Mouse (Mus musculus) gastrocnemius, adult 8-10 months (tissue): ENCODE data around the gene Slc25a20. TPM values are rescaled to one million over a fixed set of nuclear protein-coding genes. Genes with fewer than 3 reads are reported as not detected.
A peak's percentile ranks its signal among the peaks of the same experiment; 100 is the strongest.

Source experiments
- DNase-seq, 2 experiments: peaks; one replicate each; pipeline ENCODE4 v3.0.0; 2022; ENCODE audit warnings: low spot score in 2 of 2
- total RNA-seq, 4 experiments: library from RNA; stranded (reverse); gene quantifications; 2 replicates each; pipeline ENCODE4 v1.2.4; 2022

Gene Slc25a20
- total RNA-seq, 4 experiments from 2014 or later, result 62.5 to 78.8 (median 68.7) TPM

DNA sequence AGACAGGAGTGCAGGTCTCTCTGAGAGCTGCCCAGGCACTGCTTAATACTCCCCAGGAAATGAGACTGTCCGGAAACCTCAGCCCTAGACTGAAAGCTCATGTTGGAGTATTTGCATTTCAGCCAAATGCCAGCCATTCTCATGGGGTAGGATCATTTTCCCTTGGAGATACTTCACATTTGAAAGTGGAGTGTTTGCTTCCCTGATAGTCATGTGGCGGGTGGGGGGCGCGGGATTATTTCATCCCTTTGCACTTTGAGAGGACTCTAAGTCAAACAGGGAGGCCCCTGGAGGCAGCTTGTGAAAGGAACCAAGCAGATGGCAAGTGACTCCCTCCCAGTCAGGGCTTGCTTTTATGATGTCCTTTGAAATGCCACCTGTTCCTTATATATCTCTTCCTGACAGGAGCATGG, 24.6 kb downstream of the Slc25a20 start:
- peak; percentile 40 to 41 for DNase-seq

DNA sequence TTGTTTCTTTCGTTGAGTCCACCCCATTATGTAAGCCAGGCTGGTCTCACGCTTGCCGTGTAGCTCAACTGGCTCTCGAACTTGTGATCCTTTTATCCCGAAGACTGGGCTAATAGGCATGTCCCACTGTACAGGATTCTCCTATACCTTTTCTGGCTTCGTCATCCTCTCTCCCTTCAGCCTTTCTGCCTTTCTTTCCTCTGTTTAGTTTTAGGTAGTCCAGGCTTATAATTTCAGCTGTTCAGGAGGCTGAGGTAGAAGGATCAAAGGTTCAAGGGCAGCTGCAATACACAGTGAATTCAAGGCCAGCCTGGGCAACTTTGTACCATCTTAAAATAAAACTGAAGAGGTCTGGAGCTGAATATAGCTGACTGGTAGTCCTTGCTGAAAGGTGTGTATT, 25.3 kb downstream of the Slc25a20 start:
- no peak for DNase-seq

- no peak for DNase-seq
Observed at GRCm38 (mm10) chr9:108687686-108688085, 25.8 kb downstream of the Slc25a20 start.

- DNase-seq, result peak; percentile 47 to 54
Observed at GRCm38 (mm10) chr9:108688451-108688850, 26.6 kb downstream of the Slc25a20 start.

- DNase-seq, result no peak
Observed at GRCm38 (mm10) chr9:108689106-108689505, 27.2 kb downstream of the Slc25a20 start, which contains the start of gene Prkar2a. TSS of gene Prkar2a (plus strand) at chr9:108689314.

GRCm38 (mm10) chr9:108689993-108690392, 28.1 kb downstream of the Slc25a20 start:
- DNase-seq, result no peak

DNA sequence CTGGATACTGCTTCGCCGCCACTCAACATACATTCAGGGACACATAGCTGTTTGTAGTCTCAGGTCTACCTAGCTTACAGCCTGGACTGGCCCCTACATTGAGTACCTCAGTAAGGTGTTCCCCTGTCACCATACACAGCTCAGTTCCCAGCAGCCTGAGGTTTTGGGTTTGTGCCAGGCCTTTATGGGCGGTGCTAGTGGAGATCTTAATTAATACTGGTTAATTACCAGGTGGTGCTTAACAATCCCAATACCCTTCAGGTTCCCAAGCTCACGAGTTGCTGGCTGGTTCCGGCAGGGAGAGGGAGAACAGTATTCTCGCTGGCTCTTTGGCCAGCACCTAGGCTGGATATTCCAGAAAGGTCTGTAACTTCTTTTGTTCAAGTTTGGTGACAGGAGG, 29.0 kb downstream of the Slc25a20 start:
- no peak for DNase-seq

- no peak for DNase-seq
Observed at GRCm38 (mm10) chr9:108691371-108691770, 29.5 kb downstream of the Slc25a20 start.

DNA sequence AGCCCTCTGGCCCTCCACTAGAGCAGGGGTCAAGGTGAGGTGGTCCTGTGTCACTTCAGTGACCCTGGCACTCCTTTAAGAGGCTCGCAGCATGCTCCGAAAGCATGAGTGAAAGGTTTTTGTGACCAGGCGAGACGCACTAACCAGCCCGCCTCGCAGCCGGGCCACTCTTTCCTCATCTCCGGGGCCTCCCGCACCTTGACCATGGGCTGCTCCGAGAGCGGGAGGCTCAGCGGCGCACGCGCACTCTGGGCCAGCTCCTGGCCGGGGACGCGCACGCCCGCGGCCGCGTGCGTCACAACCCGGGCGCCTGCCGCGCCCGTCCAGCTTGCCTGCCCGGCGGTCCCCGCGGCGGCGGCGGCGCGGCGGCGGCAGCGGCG, 29.9 kb downstream of the Slc25a20 start:
- peak; percentile 83 to 88 for DNase-seq

DNA sequence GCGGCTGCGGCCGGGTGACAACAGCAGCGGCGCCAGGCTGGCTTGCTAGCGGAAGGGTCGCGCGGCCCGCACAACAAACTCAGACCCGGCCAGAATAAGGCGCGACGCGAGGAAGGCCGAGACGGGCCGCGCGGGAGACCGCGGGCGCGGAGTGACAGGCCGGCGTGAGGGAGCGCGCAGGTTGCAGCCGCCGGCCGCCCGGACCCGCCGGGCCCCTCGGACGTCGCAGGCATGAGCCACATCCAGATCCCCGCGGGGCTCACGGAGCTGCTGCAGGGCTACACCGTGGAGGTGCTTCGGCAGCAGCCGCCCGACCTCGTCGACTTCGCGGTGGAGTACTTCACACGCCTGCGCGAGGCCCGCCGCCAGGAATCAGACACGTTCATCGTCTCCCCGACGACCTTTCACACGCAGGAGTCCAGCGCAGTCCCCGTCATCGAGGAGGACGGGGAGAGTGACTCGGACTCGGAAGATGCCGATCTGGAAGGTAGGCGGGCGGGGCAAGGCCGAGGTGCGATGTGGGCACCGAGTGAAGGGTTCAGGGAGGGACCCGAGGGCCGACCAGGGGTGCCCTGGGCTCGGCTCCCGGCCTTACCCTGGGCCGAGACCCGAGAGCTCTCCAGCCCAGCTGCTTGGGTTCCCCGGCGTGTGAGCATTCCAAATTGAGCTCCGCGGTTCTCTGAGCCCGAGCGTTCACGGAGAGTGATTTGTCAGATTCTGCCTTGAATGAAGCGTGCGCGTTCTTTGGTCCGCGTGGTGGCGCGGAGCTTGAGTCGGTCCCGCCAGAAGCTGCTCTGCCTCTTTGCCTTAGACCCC, 30.5 kb downstream of the Slc25a20 start:
- DNase-seq, result peak; percentile 27 to 33

- no peak for DNase-seq
Observed at GRCm38 (mm10) chr9:108693946-108694345, 32.1 kb downstream of the Slc25a20 start.

DNA sequence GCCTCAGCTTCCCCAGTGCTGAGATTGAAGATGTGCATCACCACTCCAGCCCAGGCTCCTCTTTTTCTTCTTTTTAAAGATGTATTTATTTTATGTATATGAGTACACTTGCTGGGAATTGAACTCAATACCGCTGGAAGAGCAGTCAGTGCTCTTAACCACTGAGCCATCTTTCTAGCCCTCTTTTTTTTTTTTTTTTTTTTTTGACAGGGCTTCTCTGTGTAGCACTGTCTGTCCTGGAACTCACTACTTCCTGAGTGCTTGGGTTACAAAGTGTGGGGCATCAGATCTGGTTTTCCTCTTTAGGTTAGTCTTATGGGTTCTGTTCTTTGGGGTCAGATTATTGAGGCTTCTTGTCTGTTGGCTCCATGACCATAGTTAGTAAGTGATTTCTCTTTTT, 32.6 kb downstream of the Slc25a20 start:
- no peak for DNase-seq

GRCm38 (mm10) chr9:108702476-108702875, 40.6 kb downstream of the Slc25a20 start:
- no peak for DNase-seq

- DNase-seq, result peak in 1 of 2 experiments; percentile 48
Observed at GRCm38 (mm10) chr9:108703373-108704110, 41.7 kb downstream of the Slc25a20 start.

GRCm38 (mm10) chr9:108704591-108704990, 42.7 kb downstream of the Slc25a20 start:
- DNase-seq, result peak; percentile 25

DNA sequence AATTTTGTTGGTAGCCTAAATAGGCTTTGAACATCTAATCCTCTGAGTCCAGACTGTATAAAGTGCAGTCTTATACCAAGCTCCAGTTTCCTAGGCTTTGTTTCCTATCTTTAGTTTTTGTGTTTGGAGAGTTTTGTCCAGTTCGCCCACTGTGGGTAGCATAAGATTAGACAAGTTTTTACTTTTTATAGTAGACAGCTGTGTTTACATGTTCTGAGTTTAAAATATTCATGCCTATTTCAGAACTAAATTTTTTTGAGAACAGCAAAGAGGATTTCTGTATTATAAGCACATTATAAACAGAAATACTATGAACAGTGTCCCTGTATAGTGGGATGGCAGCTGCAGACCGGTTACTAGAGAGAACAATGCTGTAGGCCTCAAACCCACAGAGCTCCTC, 45.3 kb downstream of the Slc25a20 start:
- no peak for DNase-seq

GRCm38 (mm10) chr9:108708833-108709232, 46.9 kb downstream of the Slc25a20 start:
- no peak for DNase-seq

DNA sequence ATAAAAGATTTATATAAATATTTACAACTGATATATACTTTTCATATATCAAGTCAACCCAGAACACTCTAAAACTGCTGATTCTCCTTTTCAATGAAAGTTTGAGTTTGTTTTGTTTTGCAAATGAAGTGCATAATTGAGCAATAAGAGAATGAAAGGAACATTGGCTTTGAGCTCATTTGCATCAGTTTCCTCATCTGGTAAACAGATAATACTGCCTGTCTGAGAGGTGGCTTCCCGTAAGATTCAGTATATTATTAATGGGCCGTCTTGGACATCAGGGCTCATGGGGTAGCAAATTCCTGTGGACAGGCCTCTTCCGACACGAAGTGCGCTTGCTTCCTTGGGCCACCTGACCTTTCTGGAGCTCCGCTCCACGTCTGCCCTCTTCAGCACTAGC, 48.9 kb downstream of the Slc25a20 start:
- DNase-seq, result no peak

- DNase-seq, result no peak
Observed at GRCm38 (mm10) chr9:108716199-108716598, 54.3 kb downstream of the Slc25a20 start.

DNA sequence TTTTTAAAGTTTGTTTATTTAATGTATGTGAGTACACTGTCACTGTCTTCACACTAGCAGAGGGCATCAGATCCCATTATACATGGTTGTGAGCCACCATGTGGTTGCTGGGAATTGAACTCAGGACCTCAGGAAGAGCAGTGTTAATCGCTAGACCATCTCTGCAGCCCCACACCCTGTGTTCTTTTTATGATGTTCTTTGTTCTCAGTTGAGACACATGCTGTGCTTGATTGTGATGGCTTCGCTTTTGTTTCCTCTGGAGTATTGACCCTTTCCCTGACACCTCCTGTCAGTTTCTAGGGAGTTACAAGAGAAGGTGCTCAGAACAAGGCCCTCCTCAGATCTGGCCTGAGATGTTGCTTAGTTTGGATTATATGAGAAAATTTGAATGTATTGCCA, 61.9 kb downstream of the Slc25a20 start:
- no peak for DNase-seq

- no peak for DNase-seq
Observed at GRCm38 (mm10) chr9:108726116-108726515, 64.2 kb downstream of the Slc25a20 start.

GRCm38 (mm10) chr9:108729050-108729449, 67.2 kb downstream of the Slc25a20 start:
- no peak for DNase-seq

DNA sequence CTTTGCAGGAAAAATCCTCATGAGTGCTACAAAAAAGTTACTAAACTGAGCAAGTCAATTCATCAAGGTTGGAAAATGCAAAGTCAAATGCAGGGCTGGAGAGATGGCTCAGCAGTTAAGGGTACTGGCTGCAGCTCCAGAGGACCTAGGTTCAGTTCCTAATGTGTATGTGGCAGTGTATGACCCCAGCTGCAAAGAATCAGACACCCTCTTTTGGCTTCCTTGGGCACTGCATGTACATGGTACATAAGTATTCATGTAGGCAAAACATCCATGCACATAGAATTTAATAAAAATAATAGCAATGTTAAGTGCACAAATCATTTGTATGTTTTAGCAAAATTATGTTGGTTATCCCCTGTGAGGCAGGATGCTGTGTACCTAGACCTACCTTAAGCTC, 70.6 kb downstream of the Slc25a20 start:
- no peak for DNase-seq
